Mouse (Mus musculus) embryo, embryonic 10 days (tissue): Measurements from ENCODE around the gene Macrod2.

Experiments
- DNase-seq: peaks from one replicate; pipeline ENCODE4 v3.0.0-alpha.2; 2015; ENCODE audit warnings: low spot score

Macrod2 gene

GRCm38 (mm10) chr2:142024534-142025155, 1629.5 kb downstream of the Macrod2 start:
- peak; percentile 32 for DNase-seq

GRCm38 (mm10) chr2:142026721-142027120, 1631.6 kb downstream of the Macrod2 start:
- DNase-seq, result no peak

GRCm38 (mm10) chr2:142030756-142031646, 1635.9 kb downstream of the Macrod2 start:
- DNase-seq, result peak; percentile 8

GRCm38 (mm10) chr2:142055576-142055975, 1660.5 kb downstream of the Macrod2 start:
- no peak for DNase-seq

- DNase-seq, result peak; percentile 34
Measured at GRCm38 (mm10) chr2:142057889-142058750, 1663.0 kb downstream of the Macrod2 start.

- DNase-seq, result no peak
Measured at GRCm38 (mm10) chr2:142058751-142059090, 1663.6 kb downstream of the Macrod2 start.

- no peak for DNase-seq
Measured at GRCm38 (mm10) chr2:142108947-142109346, 1713.8 kb downstream of the Macrod2 start.

- no peak for DNase-seq
Measured at GRCm38 (mm10) chr2:142116623-142117022, 1721.5 kb downstream of the Macrod2 start.

GRCm38 (mm10) chr2:142128109-142128508, 1733.0 kb downstream of the Macrod2 start:
- no peak for DNase-seq

GRCm38 (mm10) chr2:142129166-142129565, 1734.1 kb downstream of the Macrod2 start:
- no peak for DNase-seq

- DNase-seq, result no peak
Measured at GRCm38 (mm10) chr2:142149310-142149709, 1754.2 kb downstream of the Macrod2 start.

GRCm38 (mm10) chr2:142163506-142164275, 1768.6 kb downstream of the Macrod2 start:
- peak; percentile 9 for DNase-seq

GRCm38 (mm10) chr2:142169649-142170048, 1774.5 kb downstream of the Macrod2 start:
- DNase-seq, result peak; percentile 4

- DNase-seq, result no peak
Measured at GRCm38 (mm10) chr2:142172706-142173105, 1777.6 kb downstream of the Macrod2 start.

GRCm38 (mm10) chr2:142174039-142174438, 1778.9 kb downstream of the Macrod2 start:
- DNase-seq, result no peak

GRCm38 (mm10) chr2:142186922-142187321, 1791.8 kb downstream of the Macrod2 start:
- no peak for DNase-seq

GRCm38 (mm10) chr2:142187428-142187827, 1792.3 kb downstream of the Macrod2 start:
- DNase-seq, result peak; percentile 58

- DNase-seq, result no peak
Measured at GRCm38 (mm10) chr2:142217371-142217770, 1822.3 kb downstream of the Macrod2 start.

GRCm38 (mm10) chr2:142222137-142222921, 1827.2 kb downstream of the Macrod2 start:
- DNase-seq, result no peak

- DNase-seq, result no peak
Measured at GRCm38 (mm10) chr2:142222926-142223325, 1827.8 kb downstream of the Macrod2 start.
